9 mouse cellular contexts compared by ENCODE assay signal in the genomic region with DNA sequence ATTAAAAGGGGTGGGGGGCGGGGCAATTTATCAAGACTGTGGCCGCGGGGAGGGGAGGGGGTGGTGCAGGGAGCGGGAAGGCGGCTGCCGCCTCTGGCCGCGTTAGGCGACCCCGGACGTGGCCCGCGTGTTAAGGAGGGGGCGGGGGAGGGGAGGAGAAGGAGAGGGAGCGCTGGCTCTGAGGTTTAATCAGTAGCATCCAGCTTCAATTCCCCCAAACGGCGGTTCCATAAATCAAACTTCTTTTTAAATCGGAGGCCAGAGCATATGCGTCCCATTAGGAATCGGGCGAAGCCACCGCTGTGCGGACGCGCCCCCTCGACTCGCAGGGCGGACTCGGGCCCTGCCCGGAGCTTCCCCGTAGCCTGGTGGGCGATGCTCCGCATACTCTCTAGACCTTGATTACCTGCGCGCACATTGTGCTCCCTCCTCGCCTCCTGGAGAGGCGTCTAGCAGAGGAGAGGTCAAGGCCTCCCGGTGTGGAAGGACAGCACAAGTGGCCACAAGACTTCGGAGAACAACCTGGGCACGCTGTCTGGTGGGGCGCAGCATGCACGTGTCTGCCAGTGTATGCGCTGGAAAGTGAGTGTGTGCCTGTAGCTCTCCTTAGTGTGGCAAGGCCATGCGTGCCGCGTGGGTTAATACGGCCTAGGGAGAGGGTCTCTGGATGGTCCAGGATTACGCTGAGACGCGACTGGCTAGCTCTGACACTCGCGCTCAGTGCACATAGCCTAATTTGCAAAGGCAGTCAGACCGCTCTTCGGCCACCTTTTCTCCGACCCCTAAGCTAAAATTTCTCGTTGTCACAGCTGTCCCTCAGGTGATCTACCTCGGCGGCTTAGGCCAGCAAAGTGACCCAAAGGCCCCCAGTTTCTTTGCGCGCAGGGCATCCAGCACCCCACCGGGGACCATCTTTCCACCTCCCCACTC. TPM values are rescaled to one million over a fixed set of nuclear protein-coding genes. Genes with fewer than 3 reads are reported as not detected.
DNase-seq lines count a peak whose midpoint lies in the region; ATAC-seq and TF ChIP-seq lines count a peak whose summit lies in the region.
"Had no signal": no experiment of that assay in that cellular context is flagged by ENCODE, and none has a peak within 500 bp of the region (broad histone marks: within the 10 kb centered on the region; RNA-seq: fewer than 3 reads in every experiment).

No protein-coding gene starts in this region.

- H3K9ac ChIP-seq in embryonic facial prominence, embryonic 11.5 days (replicated peaks; ENCODE audit: low read length), result peak overlapping the region; percentile 41
- peak overlapping the region; percentile 76 for H3K9ac ChIP-seq in hindbrain, embryonic 16.5 days (ENCODE audit: low read depth, low read length)
- H3K9ac ChIP-seq in neural tube, embryonic 13.5 days, result peak overlapping the region; percentile 82

- peak overlapping the region; percentile 70 for H3K27ac ChIP-seq in left cerebral cortex, adult 2 months
- no peak overlapping the region for H3K27ac ChIP-seq in embryonic facial prominence, embryonic 11.5 days (replicated peaks; ENCODE audit: low read depth, low read length)
- peak overlapping the region; percentile 75 for H3K27ac ChIP-seq in hindbrain, embryonic 16.5 days (ENCODE audit: low read depth, low read length)
- H3K27ac ChIP-seq in neural tube, embryonic 13.5 days (replicated peaks), result peak overlapping the region; percentile 77

- intact Hi-C loops in left cerebral cortex, adult 2 months (cut with DNase I), result no loop called here

- H3K4me3 ChIP-seq in left cerebral cortex, adult 2 months, result peak overlapping the region; percentile 54
- peak overlapping the region; percentile 33 for H3K4me3 ChIP-seq in embryonic facial prominence, embryonic 11.5 days (ENCODE audit: low read depth, low read length)
- H3K4me3 ChIP-seq in hindbrain, embryonic 16.5 days (ENCODE audit: low read length), result peak overlapping the region; percentile 55
- peak overlapping the region; percentile 69 for H3K4me3 ChIP-seq in neural tube, embryonic 13.5 days

- peaks cover 83% of the 10 kb centered on the region for H3K27me3 ChIP-seq in embryonic facial prominence, embryonic 11.5 days (ENCODE audit: control insufficient read depth, insufficient read depth, low read length)
- peaks cover 28% of the 10 kb centered on the region for H3K27me3 ChIP-seq in hindbrain, embryonic 16.5 days (replicated peaks; ENCODE audit: control insufficient read depth, insufficient read depth, low read length)
- peaks cover 78% of the 10 kb centered on the region for H3K27me3 ChIP-seq in neural tube, embryonic 13.5 days

- no peaks in the 10 kb centered on the region for H3K9me3 ChIP-seq in embryonic facial prominence, embryonic 11.5 days (replicated peaks; ENCODE audit: control insufficient read depth, low read length)
- no peaks in the 10 kb centered on the region for H3K9me3 ChIP-seq in hindbrain, embryonic 16.5 days (ENCODE audit: control insufficient read depth, low read length)
- no peaks in the 10 kb centered on the region for H3K9me3 ChIP-seq in neural tube, embryonic 13.5 days

- no peak for ATAC-seq in embryonic facial prominence, embryonic 11.5 days (replicated peaks; ENCODE audit: insufficient number of reproducible peaks, low FRiP score, low TSS enrichment, low read depth)
- 0 out of 2 replicates have a peak, but pooled peaks have one; percentile 37 for ATAC-seq in hindbrain, embryonic 16.5 days
- ATAC-seq in neural tube, embryonic 13.5 days (ENCODE audit: low read depth), result 0 out of 2 replicates have a peak, but pooled peaks have one; percentile 42

- no peaks in the 10 kb centered on the region for H3K36me3 ChIP-seq in embryonic facial prominence, embryonic 11.5 days (replicated peaks; ENCODE audit: control insufficient read depth, insufficient read depth, low read depth, low read length)
- H3K36me3 ChIP-seq in hindbrain, embryonic 16.5 days (ENCODE audit: control insufficient read depth, insufficient read depth, low read length), result no peaks in the 10 kb centered on the region
- no peaks in the 10 kb centered on the region for H3K36me3 ChIP-seq in neural tube, embryonic 13.5 days

- TF ChIP-seq CTCF in left cerebral cortex, adult 2 months (IDR thresholded peaks at IDR 0.05), result no peak

- DNase-seq in left cerebral cortex, adult 2 months (ENCODE audit: extremely low spot score in 1 of 2, low spot score in 2 of 2), result no peak
- DNase-seq in left cerebral cortex, adult 11 months (ENCODE audit: low spot score), result no peak
- DNase-seq in embryonic facial prominence, embryonic 11.5 days (ENCODE audit: low spot score), result peak; percentile 63
- no peak for DNase-seq in layer of hippocampus, adult 9-11 months
- no peak for DNase-seq in cerebellum, adult 18-20 months
- no peak for DNase-seq in adrenal gland, postnatal 25 days

- H3K4me2 ChIP-seq in embryonic facial prominence, embryonic 11.5 days (ENCODE audit: low read depth, low read length), result peak overlapping the region; percentile 59
- H3K4me2 ChIP-seq in hindbrain, embryonic 16.5 days (ENCODE audit: low read length), result peak overlapping the region; percentile 74
- peak overlapping the region; percentile 99 for H3K4me2 ChIP-seq in neural tube, embryonic 13.5 days

- under 1% methylated on average over 61 of the region's 61 CpGs for WGBS in embryonic facial prominence, embryonic 11.5 days
- 1% methylated on average over 60 of the region's 61 CpGs for WGBS in hindbrain, embryonic 16.5 days
- 3% methylated on average over 59 of the region's 61 CpGs for WGBS in neural tube, embryonic 13.5 days

- peaks cover 15% of the 10 kb centered on the region for H3K4me1 ChIP-seq in embryonic facial prominence, embryonic 11.5 days (ENCODE audit: control insufficient read depth, insufficient read depth, low read length)
- H3K4me1 ChIP-seq in hindbrain, embryonic 16.5 days (ENCODE audit: control insufficient read depth, insufficient read depth, low read depth, low read length), result peaks cover 30% of the 10 kb centered on the region
- H3K4me1 ChIP-seq in neural tube, embryonic 13.5 days (replicated peaks), result peaks cover 89% of the 10 kb centered on the region

RNA-seq across cellular contexts. Expression of a gene that starts 5.5 kb away (rescaled TPM):
- total RNA-seq in left cerebral cortex, adult 2 months (2021), result 10 to 100 TPM; 33.8 to 35.5 TPM
- 20.3 and 28.5 TPM in 2 replicates for polyA plus RNA-seq in embryonic facial prominence, embryonic 11.5 days (2014; fragmentation: Nextera tagmentation; extraction: Ambion mirVana)
- polyA plus RNA-seq in hindbrain, embryonic 16.5 days (2015; fragmentation: Nextera tagmentation; extraction: Ambion mirVana), result 26.4 and 35.4 TPM in 2 replicates
- polyA plus RNA-seq in neural tube, embryonic 13.5 days (2015; fragmentation: Nextera tagmentation; extraction: Ambion mirVana), result 34.2 and 37.7 TPM in 2 replicates
- 0.55 and 1.2 TPM in 2 replicates for total RNA-seq in adrenal gland, postnatal 25 days (2021)
- polyA plus RNA-seq: small intestine, adult 2 months had no signal
